Mouse (Mus musculus) MEL (cell line): Measurements from ENCODE around the gene Msrb1. TPM values are rescaled to one million over a fixed set of nuclear protein-coding genes. Genes with fewer than 3 reads are reported as not detected.

Source experiments
- DNase-seq: peaks from one replicate; pipeline ENCODE4 v3.0.0; 2011; ENCODE audit warnings: low read depth, low spot score
- H3K27ac ChIP-seq: 2 replicates; pipeline ENCODE4 v1.5.1; 2012; ENCODE audit warnings: low read depth, mild to moderate bottlenecking, control low read depth, low read length, moderate library complexity; ENCODE audit not compliant: control insufficient read depth
- H3K27me3 ChIP-seq, 2 experiments: fragments of 150-350 bp in 1 of 2; sonication (generic) in 1 of 2; 2 replicates each; pipeline ENCODE4 v1.6.1; 2012; ENCODE audit warnings: low read length in 2 of 2, mild to moderate bottlenecking in 2 of 2, improper control_type of control experiment in 1 of 2, moderate library complexity in 1 of 2; ENCODE audit not compliant: insufficient read depth in 2 of 2, control insufficient read depth in 1 of 2
- H3K36me3 ChIP-seq, 2 experiments: 2 replicates each; pipeline ENCODE4 v1.6.1; 2012 to 2014; ENCODE audit warnings: low read length in 2 of 2, improper control_type of control experiment in 1 of 2, inconsistent platforms in 1 of 2, mild to moderate bottlenecking in 1 of 2; ENCODE audit not compliant: insufficient read depth in 2 of 2, control insufficient read depth in 1 of 2
- H3K4me1 ChIP-seq, 2 experiments: fragments of 150-350 bp in 1 of 2; sonication (generic) in 1 of 2; 2 replicates each; pipeline ENCODE4 v1.6.1; 2012; ENCODE audit warnings: low read length in 2 of 2, improper control_type of control experiment in 1 of 2, mild to moderate bottlenecking in 1 of 2; ENCODE audit not compliant: insufficient read depth in 2 of 2, control insufficient read depth in 1 of 2
- H3K4me3 ChIP-seq, 2 experiments: fragments of 150-350 bp in 1 of 2; sonication (generic) in 1 of 2; 2 replicates each; pipeline ENCODE4 v1.5.1; 2012; ENCODE audit warnings: low read depth in 2 of 2, low read length in 2 of 2, mild to moderate bottlenecking in 2 of 2, moderate library complexity in 2 of 2, control low read depth in 1 of 2, improper control_type of control experiment in 1 of 2; ENCODE audit not compliant: control insufficient read depth in 1 of 2, insufficient read depth in 1 of 2
- H3K79me2 ChIP-seq: 2 replicates; pipeline ENCODE4 v1.6.1; 2012; ENCODE audit warnings: mild to moderate bottlenecking, low read length, moderate library complexity; ENCODE audit not compliant: control insufficient read depth, poor library complexity, insufficient read depth
- H3K9ac ChIP-seq: 2 replicates; pipeline ENCODE4 v1.6.1; 2012; ENCODE audit warnings: low read depth, mild to moderate bottlenecking, control low read depth, low read length, moderate library complexity; ENCODE audit not compliant: control insufficient read depth, poor library complexity, severe bottlenecking
- H3K9me3 ChIP-seq: fragments of 150-350 bp; sonication (generic); replicated peaks from 2 replicates; pipeline ENCODE4 v1.6.1; 2012; ENCODE audit warnings: mild to moderate bottlenecking, low read length, improper control_type of control experiment, moderate library complexity; ENCODE audit not compliant: insufficient read depth
- E2F4 ChIP-seq: IDR thresholded peaks from 2 replicates; pipeline ENCODE4 v1.6.1; 2011; ENCODE audit warnings: low read depth, low read length, improper control_type of control experiment, borderline replicate concordance
- ELF1 ChIP-seq: IDR thresholded peaks from 2 replicates; pipeline ENCODE4 v1.6.1; 2014; ENCODE audit warnings: low read depth, mild to moderate bottlenecking, inconsistent platforms, low read length, improper control_type of control experiment, moderate library complexity
- EP300 ChIP-seq, 2 experiments: IDR thresholded peaks; 2 replicates each; pipeline ENCODE4 v1.6.1; 2011; ENCODE audit warnings: improper control_type of control experiment in 2 of 2, low read length in 2 of 2, low read depth in 1 of 2, mild to moderate bottlenecking in 1 of 2
- ETS1 ChIP-seq: IDR thresholded peaks from 2 replicates; pipeline ENCODE4 v1.6.1; 2012; ENCODE audit warnings: low read depth, mild to moderate bottlenecking, inconsistent platforms, low read length, improper control_type of control experiment, moderate library complexity
- HCFC1 ChIP-seq: IDR thresholded peaks from 2 replicates; pipeline ENCODE4 v1.6.1; 2012; ENCODE audit warnings: low read depth, mild to moderate bottlenecking, inconsistent platforms, low read length, improper control_type of control experiment, moderate library complexity
- JUND ChIP-seq: IDR thresholded peaks from 2 replicates; pipeline ENCODE4 v1.6.1; 2011; ENCODE audit warnings: low read depth, mild to moderate bottlenecking, improper control_type of control experiment, low read length
- MAFK ChIP-seq: IDR thresholded peaks from 2 replicates; pipeline ENCODE4 v1.6.1; 2011; ENCODE audit warnings: low read depth, mild to moderate bottlenecking, low read length, improper control_type of control experiment, borderline replicate concordance
- MAX ChIP-seq: IDR thresholded peaks from 2 replicates; pipeline ENCODE4 v1.6.1; 2011; ENCODE audit warnings: low read length, improper control_type of control experiment
- MAZ ChIP-seq: IDR thresholded peaks from 2 replicates; pipeline ENCODE4 v1.6.1; 2012; ENCODE audit warnings: low read depth, mild to moderate bottlenecking, inconsistent platforms, low read length, improper control_type of control experiment
- MXI1 ChIP-seq: IDR thresholded peaks from 2 replicates; pipeline ENCODE4 v1.6.1; 2011; ENCODE audit warnings: mild to moderate bottlenecking, low read depth, low read length, improper control_type of control experiment
- NRF1 ChIP-seq: IDR thresholded peaks from 2 replicates; pipeline ENCODE4 v1.6.1; 2014; ENCODE audit warnings: low read depth, mild to moderate bottlenecking, inconsistent platforms, low read length, improper control_type of control experiment, moderate library complexity; ENCODE audit not compliant: poor library complexity, insufficient read depth, severe bottlenecking
- POLR2AphosphoS5 ChIP-seq: IDR thresholded peaks from 2 replicates; pipeline ENCODE4 v1.6.1; 2012; ENCODE audit warnings: low read depth, borderline replicate concordance, mild to moderate bottlenecking, inconsistent platforms, low read length, moderate library complexity, mixed read lengths
- RAD21 ChIP-seq: IDR thresholded peaks from 2 replicates; pipeline ENCODE4 v1.6.1; 2011; ENCODE audit warnings: mild to moderate bottlenecking, low read depth, low read length, improper control_type of control experiment
- RCOR1 ChIP-seq: IDR thresholded peaks from 2 replicates; pipeline ENCODE4 v1.6.1; 2012; ENCODE audit warnings: low read depth, mild to moderate bottlenecking, inconsistent platforms, low read length, improper control_type of control experiment
- TBP ChIP-seq: IDR thresholded peaks from 2 replicates; pipeline ENCODE4 v1.8.0; 2011; ENCODE audit warnings: low read depth, low read length, improper control_type of control experiment
- ZC3H11A ChIP-seq: IDR thresholded peaks from 2 replicates; pipeline ENCODE4 v1.6.1; 2012; ENCODE audit warnings: low read depth, mild to moderate bottlenecking, inconsistent platforms, low read length, improper control_type of control experiment
- polyA plus RNA-seq, 2 experiments: library from polyadenylated mRNA; stranded (reverse) in 1 of 2; unstranded in 1 of 2; fragments of >175 nt in 1 of 2; fragments of >200 nt in 1 of 2; gene quantifications; 2 replicates each; pipeline versions ENCODE4 v1.2.1 to v1.2.4; 2012; ENCODE audit warnings: low replicate concordance in 2 of 2, low read depth in 1 of 2; ENCODE audit not compliant: insufficient read length in 2 of 2, insufficient read depth in 1 of 2, missing spikeins in 1 of 2
- total RNA-seq: library from RNA; depleted of rRNA; stranded (reverse); fragments of 300-350 nt; gene quantifications from 2 replicates; pipeline ENCODE4 v1.2.3, GENCODE M21; 2012

Msrb1 gene
- total and polyA plus RNA-seq, 3 experiments = 31.9 to 58.6 TPM; not detected in 1

DNA sequence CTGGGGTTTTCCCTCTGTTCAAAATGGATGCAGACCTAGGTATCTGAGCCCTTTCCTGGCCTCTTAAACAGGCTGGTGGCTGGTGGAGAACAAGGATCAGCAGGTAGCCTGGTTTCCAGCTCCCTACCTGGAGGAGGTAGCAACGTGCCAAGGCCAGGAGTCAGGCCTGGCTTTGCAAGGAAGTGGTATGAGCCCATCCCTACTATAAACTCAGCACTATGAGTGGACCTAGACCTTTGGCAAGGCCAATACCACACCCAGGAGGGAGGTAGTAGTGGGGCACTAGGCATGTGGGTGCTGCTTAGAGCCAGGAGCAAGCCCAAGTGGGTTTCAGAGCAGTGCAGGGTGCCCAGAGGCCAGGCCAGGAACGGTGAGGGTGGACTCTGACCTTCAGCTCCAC lies 37.0 kb upstream of the Msrb1 start:
- H3K9ac ChIP-seq = no peak overlapping the region
- H3K4me3 ChIP-seq = no peak overlapping the region
- peaks cover 2 to 6% of the 10 kb centered on the region in 2 experiments; a peak in 1 of 4 replicates for H3K4me1 ChIP-seq
- H3K36me3 ChIP-seq = peaks cover 0 to 2% of the 10 kb centered on the region in 2 experiments; a peak in 2 of 4 replicates
- no peak for TF ChIP-seq MXI1
- no peak for DNase-seq
- H3K79me2 ChIP-seq = peaks cover 8% of the 10 kb centered on the region
- no peaks in the 10 kb centered on the region for H3K27me3 ChIP-seq
- H3K27ac ChIP-seq = no peak overlapping the region
- H3K9me3 ChIP-seq = no peaks in the 10 kb centered on the region

- H3K4me3 ChIP-seq = no peak overlapping the region
- peaks cover 0 to 8% of the 10 kb centered on the region in 2 experiments; a peak in 1 of 4 replicates for H3K4me1 ChIP-seq
- no peaks in the 10 kb centered on the region for H3K27me3 ChIP-seq
- H3K9me3 ChIP-seq = no peaks in the 10 kb centered on the region
- H3K36me3 ChIP-seq = peaks cover 0 to 4% of the 10 kb centered on the region in 2 experiments; a peak in 2 of 4 replicates
- no peak overlapping the region for H3K9ac ChIP-seq
- DNase-seq = no peak
- TF ChIP-seq EP300 (IDR thresholded peaks at IDR 0.05; ENCODE audit: low read depth in 1 of 2, low read length in 2 of 2) (no peak), NRF1 (no peak), ZC3H11A (no peak), HCFC1 (no peak), MAX (no peak), ETS1 (no peak), MAZ (no peak), TBP (no peak), E2F4 (no peak), RAD21 (no peak), ELF1 (no peak), JUND (no peak), RCOR1 (no peak), MAFK (no peak), POLR2AphosphoS5 (no peak)
- H3K27ac ChIP-seq = no peak overlapping the region
- peaks cover 3% of the 10 kb centered on the region; the same call in 1 of the 2 replicates for H3K79me2 ChIP-seq
Measured at GRCm38 (mm10) chr17:24701251-24701650, 35.2 kb upstream of the Msrb1 start.
